Mouse (Mus musculus) ovary, postnatal 14 days (tissue): Measurements from ENCODE around the gene Zfp318.

ENCODE experiments used
- DNase-seq: peaks from one replicate; pipeline ENCODE4 v3.0.0; 2022; ENCODE audit warnings: low spot score

The Zfp318 gene

GRCm38 (mm10) chr17:46383294-46384060, at the start of gene Zfp318:
Gene Zfp318 (plus strand): TSS chr17:46383731.
- peak; percentile 93 for DNase-seq

DNA sequence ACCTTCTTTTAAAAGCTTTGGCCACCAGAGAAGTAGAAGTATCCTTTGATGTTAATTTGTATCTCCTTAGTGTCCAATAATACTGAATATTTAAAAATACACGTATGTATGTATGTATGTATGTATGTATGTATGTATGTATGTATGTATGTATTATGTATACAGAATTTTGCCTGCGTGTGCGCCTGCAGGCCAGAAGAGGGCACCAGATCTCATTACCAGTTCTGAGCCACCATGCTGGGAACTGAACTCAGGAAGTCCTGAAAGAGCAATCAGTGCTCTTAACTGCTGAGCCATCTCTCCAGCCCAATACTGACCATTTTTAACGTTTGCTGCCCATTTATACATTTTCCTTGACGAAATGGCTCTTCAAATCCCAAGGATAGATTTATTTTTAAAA, 47.1 kb upstream of the Zfp318 start:
- DNase-seq, result no peak

GRCm38 (mm10) chr17:46341208-46341607, 42.3 kb upstream of the Zfp318 start:
- DNase-seq, result no peak

- DNase-seq, result no peak
These were observed 32.4 kb upstream of the Zfp318 start for GRCm38 (mm10) chr17:46351026-46351700.

DNA sequence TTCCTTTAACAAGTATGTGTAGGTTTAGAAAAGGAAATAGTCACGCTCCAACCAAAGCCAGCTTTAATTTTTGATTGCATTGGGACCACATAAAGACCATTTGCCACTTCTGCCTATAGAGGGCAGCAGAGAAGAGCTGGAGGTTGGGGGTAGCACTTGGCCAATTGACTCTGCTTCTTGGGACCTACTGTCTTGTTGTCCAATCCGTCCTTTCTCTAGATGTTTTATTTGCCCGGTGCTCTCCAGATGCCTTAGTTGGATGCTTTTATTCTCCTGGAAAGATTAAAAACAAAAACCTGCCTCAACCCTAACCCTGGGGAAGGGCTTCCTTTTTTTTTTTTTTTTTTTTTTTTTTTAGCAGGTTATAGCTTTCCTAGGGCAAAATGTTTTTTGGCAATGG, 11.7 kb upstream of the Zfp318 start:
- DNase-seq, result no peak

GRCm38 (mm10) chr17:46378564-46378963, 5.0 kb upstream of the Zfp318 start:
- no peak for DNase-seq

DNA sequence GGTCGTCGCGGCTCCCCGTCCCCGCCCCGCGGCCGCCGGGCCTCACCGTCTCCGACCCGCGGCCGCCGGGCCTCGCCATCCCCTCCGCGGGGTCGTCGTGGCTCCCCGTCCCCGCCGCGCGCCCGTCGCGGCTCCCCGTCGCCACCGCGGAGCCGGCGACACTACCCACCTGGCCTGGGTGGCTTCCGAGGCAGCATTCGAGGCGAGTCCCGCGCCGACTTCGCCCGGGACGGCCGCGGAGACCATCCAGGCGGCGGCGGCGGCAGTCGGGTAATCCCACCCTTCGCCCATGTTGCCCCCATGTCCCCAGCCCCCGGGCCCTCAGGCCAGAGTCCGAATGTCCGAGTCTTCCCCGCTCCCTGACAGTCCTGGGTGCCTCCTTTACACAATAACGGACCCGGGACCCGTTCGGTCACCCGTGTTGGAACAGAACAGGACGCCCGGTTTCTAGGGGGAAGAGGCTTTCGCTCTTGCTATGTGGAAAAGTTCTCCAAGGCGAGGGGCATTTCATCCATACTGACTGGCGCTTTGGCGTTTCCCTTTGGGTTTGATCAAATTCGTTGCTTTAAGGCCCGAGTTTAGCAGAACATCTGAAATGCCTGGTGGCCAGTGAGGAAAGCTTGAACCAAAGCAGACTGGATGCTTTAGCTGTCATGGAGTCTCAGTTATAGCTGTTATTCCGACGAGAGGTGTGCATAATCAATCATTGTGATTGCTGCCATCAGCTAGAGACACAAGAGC, 700 bp downstream of the Zfp318 start:
- peak; percentile 9 for DNase-seq

DNA sequence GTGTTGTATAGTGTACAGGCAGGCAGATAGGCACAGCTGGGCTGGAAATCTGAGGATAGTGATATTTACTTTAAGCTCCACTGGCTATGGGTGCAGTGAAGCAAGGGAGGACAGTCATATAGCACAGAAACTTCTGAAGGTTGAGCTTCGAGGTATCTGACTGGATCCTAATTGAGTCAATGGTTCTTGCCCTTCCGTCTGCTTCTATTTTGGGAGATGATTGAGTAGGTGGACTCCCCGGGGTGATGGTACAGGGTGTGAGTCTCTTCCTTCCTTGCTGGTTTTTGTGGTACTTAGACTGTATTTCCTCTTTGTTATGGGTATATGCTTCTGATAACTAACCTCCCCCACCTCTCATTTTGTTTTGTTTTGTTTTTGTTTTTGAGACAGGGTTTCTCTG, 4.7 kb downstream of the Zfp318 start:
- DNase-seq, result no peak

DNA sequence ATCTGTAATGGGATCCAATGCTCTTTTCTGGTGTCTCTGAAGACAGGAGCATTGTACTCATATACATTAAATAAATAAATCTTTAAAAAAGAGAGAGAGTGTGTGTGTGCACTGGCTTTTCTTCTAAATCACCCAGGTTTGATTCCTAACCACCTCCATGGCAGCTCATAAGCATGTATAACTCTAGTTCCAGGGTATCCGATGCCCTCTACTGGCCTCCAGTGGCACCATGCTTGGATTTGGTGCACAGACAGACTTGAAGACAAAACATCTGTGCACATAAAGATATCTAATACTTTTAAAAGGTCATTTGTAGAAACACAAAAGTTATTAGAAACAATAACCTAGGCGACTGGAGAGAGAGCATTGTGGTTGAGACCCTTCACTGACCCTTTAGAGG, 9.5 kb downstream of the Zfp318 start:
- no peak for DNase-seq

DNA sequence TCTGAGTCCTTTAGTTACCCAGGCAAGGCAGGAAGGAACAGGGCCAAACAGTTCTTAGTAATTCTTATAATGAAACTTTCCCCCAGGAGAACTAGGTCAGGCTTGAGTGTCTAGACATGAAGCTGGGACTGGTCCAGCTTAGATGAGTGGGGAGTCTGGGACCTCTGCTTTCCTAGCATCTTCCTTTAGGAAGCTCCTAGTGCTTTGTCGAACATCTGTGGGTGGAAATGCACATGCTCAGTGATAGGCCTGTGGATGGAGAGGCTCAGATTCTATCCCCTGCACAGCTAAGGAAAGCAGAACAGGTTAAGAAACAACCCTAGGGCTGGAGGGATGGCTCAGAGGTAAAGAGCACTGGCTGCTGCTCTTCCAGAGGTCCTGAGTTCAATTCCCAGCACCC, 11.1 kb downstream of the Zfp318 start:
- no peak for DNase-seq

GRCm38 (mm10) chr17:46408478-46408877, 24.9 kb downstream of the Zfp318 start:
- DNase-seq, result no peak

- no peak for DNase-seq
These were observed 35.1 kb downstream of the Zfp318 start for GRCm38 (mm10) chr17:46418628-46419027.

GRCm38 (mm10) chr17:46419717-46420116, 36.2 kb downstream of the Zfp318 start:
- no peak for DNase-seq

DNA sequence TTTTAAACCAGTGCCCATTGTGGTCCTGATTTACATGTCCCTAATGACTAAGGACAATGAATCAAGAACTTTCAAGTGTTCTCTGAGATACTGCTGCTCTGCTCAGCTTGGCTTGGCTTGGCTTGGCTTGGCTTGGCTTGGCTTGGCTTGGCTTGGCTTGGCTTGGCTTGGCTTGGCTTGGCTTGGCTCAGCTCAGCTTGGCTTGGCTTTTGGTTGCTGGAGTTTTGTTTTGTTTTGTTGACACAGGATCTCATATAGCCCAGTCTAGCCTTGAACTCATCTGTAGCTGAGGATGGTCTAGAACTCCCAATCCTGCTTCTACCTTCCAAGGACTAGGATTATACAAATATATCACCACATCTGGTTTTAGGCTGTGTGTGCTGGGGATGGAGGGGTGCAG, 43.0 kb downstream of the Zfp318 start:
- DNase-seq, result no peak

DNA sequence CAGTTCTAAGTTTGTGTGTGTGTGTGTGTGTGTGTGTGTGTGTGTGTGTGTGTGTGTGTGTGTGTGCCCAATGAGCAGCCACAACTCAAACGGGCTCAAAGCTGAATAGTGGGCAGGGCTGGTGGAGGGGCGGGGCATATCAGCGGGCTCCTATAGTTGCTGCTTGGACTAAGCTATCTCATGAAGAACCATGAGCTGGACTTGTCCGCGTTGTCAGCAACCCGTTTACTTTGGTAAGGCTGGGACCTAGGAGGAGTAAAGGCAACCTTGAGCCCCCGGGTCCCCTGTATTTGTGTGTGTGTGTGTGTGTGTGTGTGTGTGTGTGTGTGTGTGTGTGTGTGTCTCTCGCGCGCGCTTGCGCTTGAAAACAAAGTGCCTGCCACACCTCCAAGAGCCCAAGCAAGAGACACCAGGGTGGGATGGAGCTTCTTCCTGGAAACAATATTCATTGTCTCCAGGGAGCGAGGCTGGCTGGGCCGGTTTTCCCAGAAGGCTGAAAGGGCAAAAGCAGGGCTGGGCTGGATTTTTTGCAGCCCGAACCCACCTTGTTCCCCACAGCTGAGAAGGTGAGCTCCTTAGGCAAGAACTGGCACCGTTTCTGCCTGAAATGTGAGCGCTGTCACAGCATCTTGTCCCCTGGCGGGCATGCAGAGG, 45.4 kb downstream of the Zfp318 start, which contains the start of gene Crip3:
Gene Crip3 (plus strand): TSS at position 166 of the 654 bp plus-strand sequence.
- DNase-seq, result no peak

- DNase-seq, result no peak
These were observed 50.1 kb downstream of the Zfp318 start for GRCm38 (mm10) chr17:46433627-46434026.

- no peak for DNase-seq
These were observed 53.3 kb downstream of the Zfp318 start for GRCm38 (mm10) chr17:46436672-46437366.

GRCm38 (mm10) chr17:46438298-46438873, 54.9 kb downstream of the Zfp318 start, which contains the start of gene Slc22a7:
Gene Slc22a7 (minus strand): TSS chr17:46438457.
- no peak for DNase-seq

DNA sequence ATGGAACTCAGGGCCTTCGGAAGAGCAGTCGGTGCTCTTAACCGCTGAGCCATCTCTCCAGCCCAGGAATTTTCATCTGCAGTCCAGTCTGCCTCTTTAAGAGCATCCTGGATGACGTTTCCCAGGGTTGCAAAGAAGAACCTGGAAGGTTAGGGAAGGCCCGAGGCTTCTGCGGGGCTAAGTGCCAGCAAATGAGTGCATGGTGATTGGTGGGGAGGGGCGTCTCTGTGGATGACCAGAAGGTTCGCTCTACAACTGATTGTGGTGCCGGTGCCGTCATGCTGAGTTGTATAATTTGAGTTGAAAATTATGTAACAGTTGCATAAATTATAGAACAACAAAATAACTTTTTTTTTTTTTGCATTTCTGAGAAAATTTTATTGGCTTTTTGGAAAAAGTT, 55.6 kb downstream of the Zfp318 start:
- DNase-seq, result no peak

GRCm38 (mm10) chr17:46444839-46445579, 61.5 kb downstream of the Zfp318 start:
- no peak for DNase-seq

DNA sequence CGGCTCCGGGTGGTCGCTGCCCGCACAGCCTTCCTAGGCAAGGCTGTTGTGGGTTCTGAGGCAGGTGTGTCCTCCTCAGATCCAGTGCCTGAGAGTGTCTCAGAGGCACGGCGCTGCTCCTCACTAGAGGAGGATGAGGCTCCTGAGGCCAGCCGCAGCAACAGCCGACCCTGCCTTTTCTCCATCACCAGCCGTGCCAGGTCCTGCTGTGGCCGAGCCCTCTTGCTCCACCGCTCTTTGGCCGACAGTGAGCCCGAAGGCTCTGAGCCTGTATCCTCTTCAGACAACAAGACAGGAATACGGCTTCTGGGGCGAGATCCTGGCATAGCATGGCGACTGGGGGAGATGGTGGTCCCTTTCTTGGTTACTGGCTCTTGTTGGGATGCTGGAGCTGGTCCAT, 62.7 kb downstream of the Zfp318 start:
- no peak for DNase-seq
